Mouse (Mus musculus): Measurements from ENCODE around the gene Csnk2a2.

Csnk2a2 gene

DNA sequence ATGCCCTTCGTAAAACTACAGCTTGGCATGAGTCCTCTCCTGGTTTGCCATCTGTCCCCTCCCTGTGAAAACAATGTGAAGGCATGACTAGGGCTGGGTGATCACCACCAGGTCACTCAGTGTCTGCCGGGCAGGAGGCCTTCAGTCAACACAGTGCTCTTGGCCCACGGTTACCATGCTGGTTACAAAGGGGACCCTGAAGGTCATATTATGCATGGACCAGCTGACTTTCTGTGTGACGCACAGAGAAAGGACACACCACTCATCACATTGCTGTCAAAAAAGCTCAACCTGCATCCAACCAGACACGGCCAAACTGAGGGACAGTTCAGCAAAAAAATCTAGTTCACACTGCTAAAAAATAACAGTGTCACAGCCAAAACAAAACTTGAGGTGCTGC is at the start of gene Csnk2a2:
TSS of gene Csnk2a2 (minus strand) at position 34 of the 400 bp plus-strand sequence.
- DNase-seq (ENCODE audit: low read depth, low spot score): no peak

DNA sequence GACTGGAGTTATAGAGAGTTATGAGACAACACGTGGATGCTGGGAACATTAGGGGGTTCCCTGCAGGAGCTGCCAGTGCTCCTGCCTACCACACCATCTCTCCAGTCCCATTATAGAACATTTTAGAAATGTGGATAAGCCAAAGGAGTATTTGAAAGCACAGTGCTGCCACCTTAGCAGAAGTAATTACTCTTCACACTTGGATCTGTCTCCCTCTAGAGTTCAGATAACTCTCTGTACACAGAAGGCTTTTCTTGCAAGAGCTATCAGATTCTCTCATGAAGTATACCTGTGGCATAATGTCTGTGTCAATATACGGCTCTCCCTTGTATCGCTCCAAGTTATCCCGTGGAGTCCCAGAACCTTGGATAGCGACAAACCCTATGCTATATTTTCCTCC is 49.6 kb upstream of the Csnk2a2 start:
- peak; percentile 8 for DNase-seq (ENCODE audit: low read depth, low spot score)

DNA sequence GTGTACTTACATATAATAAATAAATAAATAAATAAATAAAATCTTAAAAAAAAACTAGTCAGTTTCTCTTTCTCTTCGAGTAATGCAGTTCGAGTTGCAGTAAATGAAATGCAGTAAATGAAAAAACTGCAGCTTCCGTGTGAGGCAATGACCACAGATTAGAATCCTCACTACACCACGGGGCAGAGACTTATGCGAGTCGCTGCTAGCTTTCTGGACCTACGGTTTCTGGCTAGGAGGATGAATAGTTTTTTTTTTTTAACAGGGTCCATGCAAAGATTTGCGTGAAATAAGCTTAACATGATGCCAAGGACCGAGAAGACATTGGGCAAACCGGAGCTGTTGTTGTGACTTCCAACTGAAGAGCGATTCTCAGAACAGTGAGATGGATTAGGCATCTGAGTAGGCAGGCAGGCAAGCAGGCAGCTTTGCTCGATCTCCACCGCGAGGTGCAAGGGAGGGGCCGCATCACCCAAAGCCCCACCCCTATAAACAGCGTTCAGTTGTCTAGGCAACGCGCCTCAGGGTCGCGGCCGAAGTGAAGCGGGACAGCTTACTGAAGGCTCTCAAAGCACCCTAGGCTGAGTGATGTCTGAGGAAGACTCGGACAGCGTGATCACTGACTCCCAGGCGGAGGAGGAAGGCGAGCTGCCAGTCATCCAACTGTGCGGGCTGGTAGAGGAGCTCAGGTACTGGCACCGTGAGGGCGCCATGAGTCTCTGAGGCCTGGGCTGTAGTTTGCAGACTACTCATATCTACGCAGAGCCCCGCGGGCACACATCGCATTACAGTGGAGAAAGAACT is 43.9 kb upstream of the Csnk2a2 start, which contains the start of gene Ccdc113:
TSS of gene Ccdc113 (plus strand) at position 502 of the 804 bp plus-strand sequence.
- peak; percentile 12 for DNase-seq (ENCODE audit: low read depth, low spot score)

DNA sequence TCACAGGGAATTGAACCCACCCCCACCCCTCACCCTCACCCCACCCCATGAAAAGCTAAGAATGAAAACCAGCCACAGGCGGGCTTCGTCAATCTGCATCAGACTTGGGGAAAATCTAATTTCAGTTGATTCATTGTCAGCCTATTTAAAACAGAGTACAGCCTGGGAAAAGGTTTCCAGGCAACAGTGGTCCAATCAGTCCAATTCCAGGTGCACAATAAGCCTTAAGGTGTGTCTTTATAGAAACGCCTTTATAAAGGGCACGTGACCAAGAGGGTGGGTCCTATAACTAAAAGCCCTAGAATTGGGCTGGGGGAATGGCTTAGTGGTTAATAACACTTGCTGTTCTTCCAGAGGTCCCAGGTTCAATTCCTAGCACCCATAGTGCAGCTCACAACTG is 42.4 kb upstream of the Csnk2a2 start:
- no peak for DNase-seq (ENCODE audit: low read depth, low spot score)

DNA sequence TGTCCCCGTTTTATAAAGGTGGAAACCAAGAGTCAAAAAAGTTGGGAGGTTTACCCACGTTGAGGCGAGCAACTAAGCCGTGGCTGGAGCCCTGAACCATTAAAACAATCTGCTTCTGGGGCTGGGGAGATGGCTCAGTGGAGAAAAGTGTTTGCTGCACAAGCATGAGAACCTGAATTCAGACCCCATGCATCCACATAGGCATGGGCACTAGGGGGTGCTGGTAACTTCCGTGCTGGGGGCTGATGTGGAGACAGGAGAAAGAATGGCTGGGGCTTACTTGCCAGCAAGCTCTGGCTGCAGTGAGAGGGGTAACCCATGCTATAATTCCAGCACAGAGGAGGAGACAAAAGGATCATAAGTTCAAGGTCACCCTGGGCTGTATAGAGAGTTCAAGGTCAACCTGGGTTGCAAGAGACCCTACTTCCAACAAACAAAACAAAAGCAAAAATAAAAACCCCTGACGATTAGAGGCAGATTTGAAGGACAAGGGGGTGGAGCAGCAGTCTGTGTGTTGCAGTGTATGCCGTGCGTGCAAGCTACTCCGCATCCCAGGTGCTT is 39.0 kb upstream of the Csnk2a2 start:
- DNase-seq (ENCODE audit: low read depth, low spot score): peak; percentile 30

DNA sequence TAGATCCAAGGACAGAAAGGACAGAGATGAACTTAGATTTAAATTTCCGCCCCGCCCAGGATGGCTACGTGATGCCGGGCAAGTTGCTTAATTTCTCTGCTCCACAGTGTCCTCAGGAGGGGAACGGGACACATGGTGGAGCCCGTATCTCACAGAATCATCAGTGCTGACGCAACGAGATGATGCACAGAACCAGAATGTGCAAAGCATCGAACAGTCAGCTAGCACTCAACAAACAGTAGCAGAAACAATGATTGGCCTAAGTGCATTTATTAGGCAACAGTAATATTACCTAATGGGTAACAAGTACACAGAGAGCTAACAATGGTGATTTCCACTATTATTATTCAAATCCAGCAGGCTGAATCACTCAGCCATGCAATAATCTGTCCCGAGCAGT is 38.4 kb upstream of the Csnk2a2 start:
- DNase-seq (ENCODE audit: low read depth, low spot score): no peak

DNA sequence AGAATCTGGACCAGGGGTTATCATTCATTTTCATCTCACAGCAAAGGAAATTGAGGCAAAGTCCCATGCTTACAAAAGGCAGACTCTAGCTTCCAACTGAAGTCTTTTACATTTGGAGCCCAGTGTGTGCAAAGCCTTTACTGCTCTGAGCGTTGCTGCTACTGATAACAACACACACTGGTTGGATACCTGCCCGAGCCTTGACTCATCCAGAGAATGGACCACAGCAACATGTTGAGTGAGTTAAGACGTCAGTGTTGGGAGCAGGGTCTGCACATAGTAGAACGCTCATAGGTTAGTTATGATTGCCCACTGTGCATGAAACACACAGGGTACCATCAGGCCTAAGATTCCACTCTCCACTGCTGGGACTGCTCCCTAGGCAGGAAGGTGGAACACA is 34.2 kb upstream of the Csnk2a2 start:
- no peak for DNase-seq (ENCODE audit: low read depth, low spot score)

DNA sequence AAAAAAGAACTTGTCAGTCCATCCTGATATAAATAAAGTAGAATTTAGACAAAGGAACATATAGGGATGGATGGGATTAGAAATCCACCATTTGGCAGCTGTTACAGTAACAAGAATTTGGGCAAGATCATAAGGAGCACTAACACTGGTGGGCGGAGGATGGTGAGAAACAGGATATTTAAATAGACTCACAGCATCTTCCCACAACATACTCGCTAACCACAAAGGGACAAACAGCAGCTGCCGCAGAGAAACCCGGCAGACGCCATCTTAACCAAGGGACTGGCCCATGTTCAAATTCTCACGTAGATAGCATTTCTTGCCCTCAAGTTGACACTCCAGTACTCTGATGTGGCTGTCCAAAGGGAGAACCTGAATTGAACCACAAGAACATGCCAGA is 27.1 kb upstream of the Csnk2a2 start:
- no peak for DNase-seq (ENCODE audit: low read depth, low spot score)

DNA sequence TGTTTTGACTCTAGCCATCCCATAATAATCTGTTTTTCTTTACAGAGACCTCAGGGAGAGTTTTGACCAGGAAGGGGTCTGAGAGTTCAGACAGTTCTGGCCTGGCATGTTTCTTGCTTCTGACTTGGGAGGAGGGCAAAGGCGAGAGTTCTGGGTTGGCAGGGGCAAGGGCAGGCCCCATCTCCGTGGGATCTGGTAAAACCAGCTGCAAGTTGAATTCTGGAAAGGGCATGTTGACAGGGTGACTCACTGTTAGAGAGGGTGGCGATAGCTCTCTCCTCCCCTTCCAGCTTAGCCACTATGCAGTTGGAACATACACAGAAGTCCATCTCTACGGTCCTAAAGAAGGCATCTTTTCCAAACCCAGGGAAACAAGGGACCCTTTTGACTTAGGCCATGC is 23.4 kb upstream of the Csnk2a2 start:
- DNase-seq (ENCODE audit: low read depth, low spot score): no peak

DNA sequence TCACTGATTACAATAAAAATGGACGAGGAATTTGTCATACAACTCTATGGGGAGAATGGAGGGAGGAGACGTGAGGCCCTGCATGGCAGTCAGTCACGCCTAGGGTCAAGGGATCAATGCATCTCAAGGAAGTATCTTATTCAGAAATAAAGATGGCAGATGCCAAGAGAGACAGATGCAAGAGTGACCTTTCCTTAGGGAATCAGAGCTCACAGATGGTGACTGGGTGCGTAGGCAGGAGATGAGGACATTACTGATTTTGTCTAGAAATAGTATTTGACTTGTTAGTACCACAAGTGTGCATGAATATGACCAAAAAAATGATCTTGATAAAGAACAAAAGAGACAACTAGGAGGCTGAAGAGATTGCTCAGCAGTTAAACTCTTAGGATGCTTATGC is 22.4 kb upstream of the Csnk2a2 start:
- no peak for DNase-seq (ENCODE audit: low read depth, low spot score)

DNA sequence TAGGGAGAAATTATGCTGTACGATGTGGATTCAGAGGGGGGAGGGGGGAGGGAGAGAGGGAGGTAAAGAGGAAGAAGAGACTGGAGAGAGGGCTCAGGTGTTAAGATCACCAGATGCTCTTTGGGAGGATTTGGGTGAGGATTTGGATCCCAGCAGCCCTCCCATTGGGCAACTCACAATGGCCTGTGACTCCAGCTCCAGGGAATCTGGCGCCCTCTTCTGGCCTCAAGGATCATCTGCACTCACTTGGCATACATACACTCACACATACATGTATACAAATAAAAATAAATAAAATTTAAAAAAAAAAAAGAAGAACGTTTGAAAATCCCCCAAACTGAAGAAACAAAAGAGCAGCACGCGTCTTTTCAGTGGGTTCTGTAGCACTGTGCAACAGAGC is 16.4 kb upstream of the Csnk2a2 start:
- DNase-seq (ENCODE audit: low read depth, low spot score): no peak

DNA sequence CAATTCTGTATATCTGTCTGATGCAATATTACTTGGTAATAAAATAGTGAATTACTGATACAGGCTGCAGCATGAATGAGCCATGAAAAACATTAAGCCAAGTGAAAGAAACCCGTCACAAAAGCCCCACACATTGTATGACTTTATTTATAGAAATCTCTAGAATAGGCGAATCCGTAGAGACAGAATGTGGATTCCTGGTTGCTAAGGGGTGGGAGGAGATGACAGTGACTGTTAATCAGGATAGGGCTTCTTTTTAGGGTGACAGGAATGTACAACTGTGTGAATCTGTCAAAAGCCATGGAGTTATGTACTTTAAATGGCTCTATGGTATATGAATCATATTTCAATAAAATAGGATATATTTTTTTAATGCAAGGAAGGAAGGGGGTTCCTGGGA is 15.8 kb upstream of the Csnk2a2 start:
- DNase-seq (ENCODE audit: low read depth, low spot score): no peak

DNA sequence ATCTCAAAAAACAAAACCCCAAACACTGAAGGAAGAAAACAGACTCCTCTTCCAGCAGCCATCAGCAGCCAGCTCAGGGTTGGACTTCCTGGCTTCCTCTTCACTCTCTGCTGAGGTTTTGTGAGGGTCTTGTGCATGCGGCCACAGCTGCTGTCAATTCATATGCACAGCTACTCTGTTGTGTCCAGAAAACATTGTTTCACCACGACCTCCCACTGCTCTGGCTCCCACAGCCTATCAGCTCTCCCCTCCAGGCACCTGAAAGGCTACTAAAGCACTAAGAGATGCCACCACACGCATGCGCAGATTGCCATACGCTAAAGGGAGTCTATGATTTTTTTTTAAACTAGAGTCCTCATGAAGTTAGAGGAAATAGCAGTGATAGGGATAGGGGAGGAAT is 15.0 kb upstream of the Csnk2a2 start:
- no peak for DNase-seq (ENCODE audit: low read depth, low spot score)

DNA sequence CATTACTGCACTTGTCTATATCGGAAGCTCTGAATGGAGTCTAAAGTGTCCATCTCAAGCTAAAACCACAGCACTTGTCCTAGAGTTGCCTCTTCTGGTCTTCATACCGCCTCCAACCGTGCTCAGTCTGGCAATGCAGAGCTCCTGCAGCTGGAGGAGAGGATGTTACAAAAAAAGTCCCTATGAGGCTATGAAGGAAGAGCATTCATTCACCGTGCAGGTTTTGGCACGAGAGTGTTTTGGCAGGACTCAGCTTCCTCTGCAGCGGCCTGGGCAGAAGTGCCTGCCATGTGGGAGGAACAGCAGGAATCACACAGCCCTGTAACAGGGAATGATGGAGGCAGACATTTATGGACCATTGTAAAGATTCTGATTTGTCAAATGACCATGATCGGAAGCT is 12.6 kb upstream of the Csnk2a2 start:
- DNase-seq (ENCODE audit: low read depth, low spot score): no peak

DNA sequence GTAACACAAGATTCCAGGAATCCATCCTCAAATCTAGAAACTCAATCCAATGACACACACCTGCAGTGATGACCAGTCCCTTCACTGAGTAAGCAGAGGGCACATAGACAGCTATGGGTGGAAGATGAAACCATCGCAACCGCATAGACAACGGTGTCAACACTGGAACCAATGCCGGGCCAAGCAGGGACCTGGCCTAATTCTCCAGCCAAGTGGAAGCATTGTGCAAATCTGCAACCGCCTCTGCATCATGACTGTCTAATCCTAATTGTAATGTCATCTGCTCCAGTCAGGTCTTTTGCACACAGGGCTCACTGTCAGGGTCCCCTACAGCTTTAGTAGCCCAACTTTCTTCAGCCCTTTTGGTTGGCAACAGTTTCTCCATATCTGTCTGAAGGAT is 10.6 kb upstream of the Csnk2a2 start:
- no peak for DNase-seq (ENCODE audit: low read depth, low spot score)

DNA sequence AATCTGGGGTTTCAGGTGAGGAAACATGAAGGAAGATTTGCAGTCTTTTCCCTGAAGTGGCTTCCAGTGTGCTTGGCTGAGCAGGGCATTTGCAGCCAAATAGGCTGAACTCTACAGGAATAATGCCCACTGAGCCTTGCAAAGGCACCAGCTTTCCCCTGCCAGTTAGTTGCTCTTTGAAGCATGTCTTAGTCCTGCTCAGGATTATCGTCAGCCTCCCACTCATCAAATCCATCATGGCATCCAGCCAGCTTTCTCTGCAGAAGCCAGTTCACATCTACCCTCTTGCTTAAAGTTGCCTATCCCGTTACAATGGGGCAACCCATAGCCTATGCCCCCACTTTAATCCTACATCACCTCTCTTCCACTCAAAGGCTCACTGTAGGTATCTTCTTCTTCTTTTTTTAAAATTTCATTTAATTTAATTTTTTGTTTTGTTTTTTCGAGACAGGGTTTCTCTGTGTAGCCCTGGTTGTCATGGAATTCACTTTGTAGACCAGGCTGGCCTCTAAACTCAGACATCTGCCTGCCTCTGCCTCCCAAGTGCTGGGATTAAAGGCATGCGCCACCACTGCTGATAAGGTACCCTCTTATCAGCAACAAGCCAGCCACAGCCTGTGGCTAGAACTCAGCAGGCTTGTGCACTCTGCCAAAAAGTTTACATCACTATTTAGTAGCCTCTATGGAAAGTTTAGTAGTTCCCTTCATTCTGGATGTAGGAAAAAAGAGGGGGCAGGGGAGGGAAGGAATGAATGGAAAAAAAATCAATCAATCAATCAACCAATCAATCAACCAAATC is 9.6 kb upstream of the Csnk2a2 start:
- DNase-seq (ENCODE audit: low read depth, low spot score): no peak

DNA sequence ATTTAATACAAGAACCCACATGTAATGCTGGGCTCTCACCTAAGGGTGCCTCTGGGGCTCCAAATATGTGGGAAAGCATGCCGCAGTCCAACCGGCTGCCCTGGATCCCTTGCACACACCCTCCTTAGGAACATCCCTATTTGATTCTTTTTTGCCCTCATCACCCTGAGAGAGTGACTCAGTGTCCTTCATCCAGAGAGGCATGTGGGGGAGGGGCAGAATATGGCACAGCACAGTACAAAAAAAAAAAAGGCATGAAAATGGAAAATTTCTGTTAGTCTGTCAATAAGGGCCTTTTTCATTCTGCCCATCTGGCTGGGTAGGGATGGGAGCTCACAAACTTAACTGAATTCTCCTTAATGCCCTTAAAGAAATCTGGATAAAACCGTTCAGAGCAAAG is 8.0 kb upstream of the Csnk2a2 start:
- no peak for DNase-seq (ENCODE audit: low read depth, low spot score)

DNA sequence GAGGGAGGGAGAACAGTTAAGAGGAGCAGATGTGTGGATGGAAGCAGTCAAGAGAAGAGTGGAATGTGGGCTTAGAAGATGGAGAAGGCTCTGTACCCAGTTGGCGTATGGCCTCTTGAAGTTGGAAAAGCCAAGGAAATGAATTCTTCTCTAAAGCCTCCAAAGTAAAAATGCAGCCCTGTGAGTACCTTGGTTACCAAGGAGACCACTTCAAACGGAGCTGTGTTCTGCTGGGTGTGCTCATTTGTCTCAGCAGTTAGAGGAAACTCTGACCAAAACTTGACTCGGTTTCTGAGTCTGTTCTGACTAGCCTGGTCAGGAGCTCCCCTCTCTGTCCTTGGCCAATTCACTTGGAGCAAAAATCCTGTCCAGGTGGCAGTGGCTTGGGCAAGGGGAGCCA is 6.6 kb upstream of the Csnk2a2 start:
- no peak for DNase-seq (ENCODE audit: low read depth, low spot score)

DNA sequence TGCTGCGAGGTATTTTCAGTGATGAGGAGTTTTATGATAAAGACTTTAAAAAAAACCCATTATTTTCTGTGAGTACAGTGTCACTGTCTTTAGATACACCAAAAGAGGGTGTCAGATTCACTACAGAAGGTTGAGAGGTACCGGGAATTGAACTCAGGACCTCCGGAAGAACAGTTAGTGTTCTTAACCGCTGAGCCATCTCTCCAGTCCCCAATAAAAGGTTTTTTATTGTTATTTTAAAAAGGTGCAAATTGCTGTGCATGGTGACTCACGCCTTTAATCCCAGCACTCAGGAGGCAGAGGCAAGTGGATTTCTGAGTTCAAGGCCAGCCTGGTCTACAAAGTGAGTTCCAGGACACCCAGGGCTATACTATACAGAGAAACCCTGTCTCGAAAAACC is 5.6 kb upstream of the Csnk2a2 start:
- no peak for DNase-seq (ENCODE audit: low read depth, low spot score)

DNA sequence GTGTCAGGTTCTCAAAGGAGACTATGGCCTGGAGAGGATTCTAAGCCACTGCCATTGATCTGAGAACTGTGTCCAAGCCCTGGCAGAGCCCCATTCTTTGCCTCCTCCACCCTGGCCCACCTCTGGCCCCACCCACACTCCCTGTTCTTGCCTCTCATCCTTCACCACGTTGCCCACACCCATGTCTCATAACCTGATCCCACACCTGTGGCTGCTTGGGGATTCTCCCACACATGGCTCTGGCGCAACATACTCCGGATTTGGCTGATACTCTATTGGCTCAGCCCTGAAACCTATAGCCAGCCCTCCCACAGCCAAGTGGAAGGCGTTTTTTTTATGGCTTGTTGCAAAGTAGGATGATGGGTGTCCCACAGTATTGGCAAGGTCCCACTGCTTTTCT is 2.2 kb upstream of the Csnk2a2 start:
- DNase-seq (ENCODE audit: low read depth, low spot score): no peak

DNA sequence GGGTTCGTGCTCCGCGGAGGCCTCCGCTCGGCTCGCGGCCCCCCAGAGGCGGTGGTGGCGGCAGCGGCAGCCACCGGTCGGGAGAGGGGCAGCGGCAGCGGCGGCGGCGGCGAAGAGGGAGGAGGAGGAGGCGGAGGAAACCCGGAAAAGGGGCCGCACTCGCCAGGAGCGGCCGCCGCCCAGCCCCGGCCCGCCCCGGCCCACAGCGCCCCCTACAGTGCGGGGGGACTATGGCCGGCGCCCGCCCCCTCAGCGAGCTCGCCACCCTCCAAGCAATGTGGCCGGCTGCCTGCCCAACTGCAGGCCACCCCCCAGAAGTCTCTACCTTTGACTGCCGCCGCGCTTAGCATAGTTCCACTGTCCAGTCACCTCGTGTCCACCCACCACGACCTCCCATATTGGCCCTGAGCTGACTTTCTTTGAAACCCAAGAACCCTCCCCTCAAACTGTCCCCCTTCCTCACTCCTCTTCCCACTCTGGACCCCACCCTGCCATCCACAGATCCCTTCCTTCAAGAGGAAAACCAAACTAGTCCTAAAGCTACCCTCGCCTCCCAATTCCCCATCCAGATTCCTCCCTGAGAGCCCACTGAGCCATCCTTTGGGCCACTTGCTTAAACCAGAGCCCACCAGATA is 1.0 kb downstream of the Csnk2a2 start:
- DNase-seq (ENCODE audit: low read depth, low spot score): peak; percentile 86

Measured in A20 (cell line).